ENCODE assay signal across 25 mouse cellular contexts in the genomic region with DNA sequence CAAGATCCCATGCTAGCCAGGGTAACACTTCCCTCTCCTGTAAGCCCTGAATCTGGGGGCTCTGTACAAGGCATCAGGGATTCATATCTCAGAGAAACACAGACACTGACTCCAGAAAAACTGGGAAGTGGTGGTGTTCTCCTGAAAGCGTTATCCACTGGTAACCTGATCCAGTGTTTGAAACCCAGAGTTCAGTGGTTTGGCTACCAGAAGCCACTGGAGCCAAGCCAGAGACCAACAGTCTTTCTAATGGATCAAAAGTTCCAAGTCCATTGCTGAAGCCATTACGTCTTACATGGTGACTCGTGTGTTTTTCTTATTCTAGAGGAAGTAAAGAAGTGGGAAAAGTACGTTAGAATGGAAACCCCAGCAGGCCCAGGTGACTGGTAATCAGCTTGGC.
DNase-seq lines count a peak whose midpoint lies in the region; ATAC-seq lines count a peak whose summit lies in the region.
"Had no signal": no experiment of that assay in that cellular context is flagged by ENCODE, and none has a peak within 500 bp of the region (broad histone marks: within the 10 kb centered on the region; RNA-seq: fewer than 3 reads in every experiment).

No protein-coding gene starts in this region.

- no peak overlapping the region for H3K27ac ChIP-seq in kidney, embryonic 15.5 days
- H3K27ac ChIP-seq: heart, embryonic 13.5 days; hindbrain, embryonic 15.5 days; kidney, postnatal 0 days; liver, embryonic 12.5 days; macrophage; midbrain, embryonic 12.5 days; neural tube, embryonic 13.5 days had no signal

- ATAC-seq in kidney, embryonic 15.5 days (replicated peaks; ENCODE audit: low FRiP score): no peak
- ATAC-seq: forebrain, embryonic 14.5 days; liver, embryonic 12.5 days; Patski had no signal

- no peak overlapping the region for H3K9ac ChIP-seq in kidney, embryonic 15.5 days
- H3K9ac ChIP-seq: heart, embryonic 13.5 days; hindbrain, embryonic 15.5 days; liver, embryonic 12.5 days; lung, embryonic 14.5 days; midbrain, embryonic 12.5 days; neural tube, embryonic 13.5 days had no signal

- no peaks in the 10 kb centered on the region for H3K9me3 ChIP-seq in kidney, embryonic 15.5 days (replicated peaks)
- H3K9me3 ChIP-seq: heart, embryonic 13.5 days; hindbrain, embryonic 15.5 days; liver, embryonic 12.5 days; midbrain, embryonic 12.5 days; neural tube, embryonic 13.5 days had no signal

- H3K4me1 ChIP-seq in kidney, embryonic 15.5 days: 0 out of 2 replicates have a peak, but pooled peaks cover 5% of the 10 kb centered on the region
- H3K4me1 ChIP-seq: liver, embryonic 12.5 days had no signal

- no peaks in the 10 kb centered on the region for H3K27me3 ChIP-seq in kidney, embryonic 15.5 days
- H3K27me3 ChIP-seq: heart, embryonic 13.5 days; hindbrain, embryonic 15.5 days; midbrain, embryonic 12.5 days; neural tube, embryonic 13.5 days; Patski had no signal

- 60% methylated on average over 4 of the region's 4 CpGs for WGBS in kidney, embryonic 15.5 days

- no peak overlapping the region for H3K4me2 ChIP-seq in kidney, embryonic 15.5 days
- H3K4me2 ChIP-seq: heart, embryonic 13.5 days; hindbrain, embryonic 15.5 days; liver, embryonic 12.5 days; lung, embryonic 14.5 days; midbrain, embryonic 12.5 days; neural tube, embryonic 13.5 days had no signal

- no peaks in the 10 kb centered on the region for H3K36me3 ChIP-seq in kidney, embryonic 15.5 days
- H3K36me3 ChIP-seq: heart, embryonic 13.5 days; hindbrain, embryonic 15.5 days; liver, embryonic 12.5 days; midbrain, embryonic 12.5 days; neural tube, embryonic 13.5 days had no signal

- no peak overlapping the region for H3K4me3 ChIP-seq in kidney, embryonic 15.5 days (replicated peaks)
- H3K4me3 ChIP-seq: erythroblast, embryonic 14.5 days; heart, embryonic 13.5 days; hindbrain, embryonic 15.5 days; liver, embryonic 12.5 days; midbrain, embryonic 12.5 days; neural tube, embryonic 13.5 days had no signal

- peak; percentile 20 for DNase-seq in gastrocnemius, postnatal 10 days
- no peak for DNase-seq in gastrocnemius, postnatal 4 days (ENCODE audit: low spot score in 2 of 2)
- peak; percentile 17 to 36 for DNase-seq in kidney, adult 8-10 months
- peak; percentile 89 for DNase-seq in 3T3-L1 (ENCODE audit: low read depth, low spot score)
- peak; percentile 82 for DNase-seq in fibroblast of lung, adult 2 months (ENCODE audit: low read depth)
- DNase-seq in thymus, postnatal 36 days: no peak
- DNase-seq: adrenal gland, postnatal 10 days; B cell, adult 2 months; cerebellum, adult 9-11 months; heart, adult 18-20 months; heart, postnatal 36 days; lung, embryonic 14.5 days; right cerebral cortex, adult 18-20 months; thymus, postnatal 14 days had no signal

Comparison
In these comparisons a context has a peak if more than half of its experiments do, and no peak if none do; other contexts are left out.
1. DNase-seq: peak in gastrocnemius, postnatal 10 days (single experiment), kidney, adult 8-10 months (2 of 2), 3T3-L1 (single experiment) and fibroblast of lung, adult 2 months (single experiment); none in gastrocnemius, postnatal 4 days (0 of 2) and thymus, postnatal 36 days (0 of 2).